Mouse (Mus musculus) cerebral cortex, adult 2 months (tissue): ENCODE measurements around the gene Vmn2r8.

Experiments
- WGBS: fragments of 180-500 bp; shearing (Covaris S2); methylation state at CpG from one replicate; pipeline ENCODE4 v1.1.7; 2018; 5-methylcytosine and 5-hydroxymethylcytosine counted together

Vmn2r8 gene

DNA sequence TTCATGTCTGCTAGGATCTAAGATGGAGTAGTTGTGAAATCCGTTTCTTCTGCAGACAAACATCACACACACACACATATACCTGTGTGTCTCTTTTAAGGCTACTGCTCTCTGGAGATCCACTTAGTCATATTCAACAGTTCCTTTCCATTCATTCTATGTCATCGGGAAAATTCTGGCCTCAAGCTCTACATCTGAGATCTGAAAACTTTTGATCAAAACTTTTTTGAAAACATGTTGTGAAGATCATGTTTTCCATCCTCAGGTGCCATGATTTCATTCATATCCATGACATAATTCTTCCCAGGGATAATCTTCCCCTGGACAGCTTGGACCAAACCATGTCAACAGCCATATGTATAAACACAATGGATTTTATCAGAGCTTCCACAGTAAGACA is at the start of gene Vmn2r8:
Gene Vmn2r8 (minus strand): TSS at position 101 of the 400 bp plus-strand sequence.
- 82% methylated on average over 2 of the region's 2 CpGs for WGBS

DNA sequence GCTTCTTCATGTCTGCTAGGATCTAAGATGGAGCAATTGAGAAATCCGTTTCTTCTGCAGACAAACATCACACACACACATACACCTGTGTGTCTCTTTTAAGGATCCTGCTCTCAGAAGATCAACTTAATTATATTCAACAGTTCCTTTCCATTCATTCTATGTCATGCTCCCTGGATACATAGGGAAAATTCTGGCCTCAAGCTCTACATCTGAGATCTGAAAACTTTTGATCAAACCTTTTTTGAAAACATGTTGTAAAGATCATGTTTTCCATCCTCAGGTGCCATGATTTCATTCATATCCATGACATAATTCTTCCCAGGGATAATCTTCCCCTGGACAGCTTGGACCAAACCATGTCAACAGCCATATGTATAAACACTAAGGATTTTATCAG is 43.9 kb upstream of the Vmn2r8 start, which contains the start of gene Vmn2r9:
Gene Vmn2r9 (minus strand): TSS at position 101 of the 400 bp plus-strand sequence.
- 68% methylated on average over 1 of the region's 1 CpGs for WGBS

DNA sequence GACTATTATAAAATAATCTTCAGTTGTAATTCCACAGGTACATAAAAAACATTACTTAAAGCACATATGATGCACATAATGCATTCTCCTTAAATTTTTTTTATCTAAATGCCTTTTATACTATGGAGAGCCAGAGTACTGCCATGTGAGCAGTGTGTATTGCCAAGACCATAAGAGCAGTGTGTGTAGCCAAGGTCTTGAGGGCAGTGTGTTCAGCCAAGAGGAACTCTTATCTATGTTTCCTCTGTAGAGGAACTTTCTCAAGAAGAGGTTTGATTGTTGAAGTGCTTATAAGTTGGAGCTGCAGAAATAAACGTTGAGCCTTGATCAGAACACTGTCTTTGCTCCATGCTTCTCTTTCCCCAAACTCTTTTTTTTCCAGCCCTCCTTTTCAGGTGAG is 40.8 kb upstream of the Vmn2r8 start:
- 54% methylated on average over 1 of the region's 1 CpGs for WGBS

DNA sequence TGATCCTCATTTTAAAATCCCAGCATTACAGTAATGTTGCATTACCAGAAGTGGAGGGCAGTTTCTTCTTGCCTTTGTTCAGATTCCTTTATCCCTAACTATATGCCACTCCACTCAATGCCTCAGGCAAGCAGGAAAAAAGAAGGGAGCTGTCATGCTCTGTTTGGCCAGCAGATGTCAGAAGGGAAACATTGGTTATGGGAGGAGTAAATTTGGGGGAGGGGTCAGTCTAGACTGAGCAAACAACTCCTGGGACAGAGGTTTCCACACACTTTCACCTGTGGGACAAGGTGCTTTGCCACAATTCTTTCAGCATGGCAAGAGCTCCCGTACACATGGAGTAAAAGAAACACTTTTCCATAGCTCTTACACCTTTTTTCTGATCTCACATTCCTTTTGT is 27.5 kb upstream of the Vmn2r8 start:
- 85% methylated on average over 1 of the region's 1 CpGs for WGBS

DNA sequence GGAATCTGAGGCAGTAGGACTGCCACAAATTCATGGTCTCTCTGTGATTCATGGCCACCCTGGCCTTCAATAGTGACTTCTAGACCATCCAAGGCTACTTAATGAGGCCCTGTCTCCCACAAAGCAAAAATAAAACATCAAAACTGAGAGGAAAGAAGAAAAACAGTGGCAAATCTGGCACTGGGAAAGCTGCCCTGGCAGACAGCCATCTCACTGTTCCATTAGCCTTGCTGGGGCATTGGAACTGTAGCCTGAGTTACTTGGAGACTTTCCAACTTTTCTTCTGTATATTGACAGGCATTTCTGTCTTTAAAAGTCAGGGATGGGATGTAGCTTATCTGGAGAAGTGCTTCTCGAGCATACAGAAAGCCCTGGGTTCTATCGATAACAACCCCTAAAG is 14.6 kb upstream of the Vmn2r8 start:
- WGBS = 75% methylated on average over 2 of the region's 2 CpGs

DNA sequence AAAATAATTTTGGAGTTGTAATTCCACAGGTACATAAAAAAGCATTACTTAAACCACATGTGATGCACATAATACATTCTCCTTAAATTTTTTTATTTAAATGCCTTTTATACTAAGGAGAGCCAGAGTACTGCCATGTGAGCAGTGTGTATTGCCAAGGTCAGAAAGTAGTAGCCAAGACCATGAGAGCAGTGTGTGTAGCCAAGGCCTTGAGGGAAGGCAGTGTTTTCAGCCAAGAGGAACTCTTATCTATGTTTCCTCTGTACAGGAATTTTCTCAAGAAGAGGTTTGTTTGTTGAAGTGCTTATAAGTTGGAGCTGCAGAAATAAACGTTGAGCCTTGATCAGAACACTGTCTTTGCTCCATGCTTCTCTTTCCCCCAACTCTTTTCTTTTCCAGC is 5.0 kb downstream of the Vmn2r8 start:
- WGBS = 36% methylated on average over 1 of the region's 1 CpGs

DNA sequence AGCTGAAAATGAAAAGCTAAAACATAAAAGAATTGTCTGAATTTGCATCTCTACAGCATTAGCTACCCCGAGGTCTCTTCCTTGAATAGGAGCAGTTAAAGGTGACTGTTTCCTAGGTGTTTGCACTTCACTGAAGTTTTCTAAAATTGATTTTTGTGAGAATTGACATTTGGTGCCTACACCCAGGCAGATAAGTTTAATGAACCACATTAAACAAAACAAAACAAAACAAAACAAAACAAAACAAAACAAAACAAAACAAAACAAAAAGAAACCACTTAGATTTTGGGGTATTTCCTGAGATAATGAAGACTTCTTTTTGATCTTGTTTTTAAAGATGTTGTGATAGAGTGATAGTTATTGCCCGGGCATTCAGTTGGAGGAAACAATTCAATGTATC is 13.4 kb downstream of the Vmn2r8 start, which contains the start of gene Tmed11:
Gene Tmed11 (minus strand): TSS at position 101 of the 400 bp plus-strand sequence.
- WGBS = 56% methylated on average over 2 of the region's 2 CpGs

DNA sequence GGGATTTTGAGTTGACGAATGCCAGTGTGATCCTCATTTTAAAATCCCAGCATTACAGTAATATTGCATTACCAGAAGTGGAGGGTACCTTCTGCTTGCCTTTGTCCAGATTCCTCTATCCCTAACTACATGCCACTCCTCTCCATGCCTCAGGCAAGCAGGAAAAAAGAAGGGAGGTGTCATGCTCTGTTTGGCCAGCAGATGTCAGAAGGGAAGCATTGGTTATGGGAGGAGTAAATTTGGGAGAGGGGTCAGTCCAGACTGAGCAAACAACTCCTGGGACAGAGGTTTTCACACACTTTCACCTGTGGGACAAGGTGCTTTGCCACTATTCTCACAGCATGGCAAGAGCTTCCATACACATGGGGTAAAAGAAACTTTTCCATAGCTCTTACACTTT is 18.3 kb downstream of the Vmn2r8 start:
- 38% methylated on average over 1 of the region's 1 CpGs for WGBS

DNA sequence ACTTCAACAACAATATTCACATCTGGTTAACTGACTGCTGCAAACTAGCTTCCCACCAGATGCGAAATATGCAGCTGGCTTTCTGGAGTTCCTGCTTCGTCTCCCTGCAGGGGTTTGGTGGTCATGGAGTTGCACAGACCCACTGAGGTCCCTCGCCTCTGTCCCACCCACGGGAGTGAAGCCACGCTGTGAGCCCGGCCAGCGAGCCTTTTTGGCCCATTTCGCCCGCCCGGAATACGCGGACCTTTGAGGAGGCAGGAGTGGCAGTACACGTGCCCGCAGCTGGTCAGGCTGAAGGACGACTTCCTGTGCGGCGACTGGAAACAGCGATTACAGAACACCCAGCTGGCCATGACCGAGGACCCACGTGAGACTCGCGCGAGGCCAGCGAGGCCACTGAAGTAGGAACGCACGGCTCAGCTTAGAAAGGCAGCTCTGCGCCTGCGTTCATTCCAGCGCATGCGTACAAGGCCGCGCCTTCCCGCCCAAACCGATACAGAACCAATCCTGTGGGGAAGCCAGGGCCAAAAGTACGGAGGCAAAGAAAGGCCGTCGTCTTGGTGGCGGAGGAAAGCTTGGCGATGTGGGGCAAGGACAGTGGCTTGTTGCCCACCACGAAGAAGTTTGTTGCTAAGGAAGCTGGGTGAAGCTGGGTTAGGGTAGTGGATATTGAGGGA is 33.9 kb downstream of the Vmn2r8 start, which contains the start of gene Rnf212:
Gene Rnf212 (minus strand): TSS at position 353 of the 677 bp plus-strand sequence.
- 75% methylated on average over 40 of the region's 40 CpGs for WGBS

DNA sequence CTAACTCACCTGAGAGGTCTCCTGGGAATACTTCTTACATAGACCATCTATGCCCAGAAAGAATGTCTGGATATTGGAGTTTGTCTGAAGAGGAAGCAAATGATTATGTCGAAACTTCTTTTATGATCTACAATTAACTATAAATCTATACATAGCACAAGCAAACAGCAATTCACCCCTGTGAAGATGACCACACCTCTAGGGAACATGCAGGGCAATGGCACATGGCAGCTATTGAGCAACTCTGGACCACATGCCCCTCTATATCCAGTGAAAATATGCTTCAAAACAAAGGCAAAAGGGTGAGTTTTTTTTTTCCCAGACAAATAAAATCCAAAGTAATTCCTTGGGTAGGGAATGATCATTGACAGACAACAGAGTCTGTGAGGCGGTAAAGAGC is 48.6 kb downstream of the Vmn2r8 start:
- WGBS = 85% methylated on average over 2 of the region's 2 CpGs

DNA sequence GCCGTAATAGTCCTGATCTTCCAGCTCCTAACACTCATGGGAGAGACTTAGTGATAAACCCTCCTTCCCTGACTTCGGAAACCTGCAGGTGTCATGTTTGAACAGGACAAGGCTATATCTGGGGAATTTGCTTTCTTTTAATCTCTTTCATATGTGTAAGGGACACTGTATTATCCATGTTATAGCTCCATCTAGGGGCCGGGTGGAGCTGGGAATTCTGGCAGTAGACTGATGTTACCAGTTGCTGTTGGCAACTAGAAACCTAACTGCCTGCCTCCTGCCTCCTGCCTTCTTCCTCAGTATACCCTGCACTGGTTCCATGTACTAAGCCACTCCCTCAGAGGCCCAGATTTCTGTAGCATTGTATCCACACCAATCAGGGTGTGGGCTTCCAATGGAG is 50.3 kb downstream of the Vmn2r8 start:
- 57% methylated on average over 3 of the region's 3 CpGs for WGBS

DNA sequence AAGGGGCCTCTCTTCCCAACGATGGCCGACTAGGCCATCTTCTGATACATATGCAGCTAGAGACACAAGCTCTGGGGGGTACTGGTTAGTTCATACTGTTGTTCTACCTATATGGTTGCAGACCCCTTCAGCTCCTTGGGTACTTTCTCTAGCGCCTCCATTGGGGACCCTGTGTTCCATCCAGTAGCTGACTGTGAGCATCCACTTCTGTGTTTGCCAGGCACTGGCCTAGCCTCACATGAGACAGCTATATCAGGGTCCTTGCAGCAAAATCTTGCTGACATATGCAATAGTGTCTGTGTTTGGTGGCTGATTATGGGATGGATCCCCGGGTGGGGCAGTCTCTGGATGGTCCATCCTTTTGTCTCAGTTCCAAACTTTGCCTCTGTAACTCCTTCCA is 57.4 kb downstream of the Vmn2r8 start:
- 82% methylated on average over 4 of the region's 4 CpGs for WGBS

DNA sequence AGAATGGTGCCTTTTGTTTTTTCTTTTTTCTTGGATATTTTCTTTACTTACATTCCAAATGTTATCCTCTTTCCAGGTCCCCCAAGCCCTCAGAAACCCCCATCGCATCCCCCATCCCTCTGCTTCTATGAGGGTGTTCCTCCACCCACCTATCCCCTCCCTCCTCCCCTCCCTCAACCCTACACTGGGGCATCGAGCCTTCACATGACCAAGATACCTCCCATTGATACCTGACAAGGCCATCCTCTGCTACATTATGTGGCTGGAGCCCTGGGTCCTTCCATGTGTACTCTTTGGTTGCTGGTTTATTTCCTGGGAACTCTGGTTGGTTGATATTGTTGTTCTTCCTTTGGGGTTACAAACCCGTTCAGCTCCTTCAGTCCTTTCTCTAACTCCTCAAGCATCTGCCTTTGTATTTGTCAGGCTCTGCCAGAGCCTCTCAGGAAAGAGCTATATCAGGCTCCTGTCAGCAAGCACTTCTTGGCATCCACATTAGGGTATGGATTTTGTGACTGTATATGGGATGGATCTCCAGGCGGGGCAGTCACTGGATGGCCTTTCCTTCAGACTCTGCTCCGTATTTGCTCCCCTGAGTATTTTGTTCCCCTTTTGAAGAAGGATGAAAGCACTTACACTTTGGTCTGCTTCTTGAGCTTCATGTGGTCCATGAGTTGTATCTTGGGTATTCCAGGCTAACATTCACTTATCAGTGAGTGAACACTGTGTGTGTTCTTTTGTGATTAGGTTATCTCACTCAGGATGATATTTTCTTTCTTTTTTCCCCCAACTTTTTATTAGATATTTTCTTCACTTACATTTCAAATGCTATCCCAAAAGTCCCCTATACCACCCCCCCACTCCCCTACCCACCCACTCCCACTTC is 58.1 kb downstream of the Vmn2r8 start:
- 83% methylated on average over 5 of the region's 5 CpGs for WGBS

DNA sequence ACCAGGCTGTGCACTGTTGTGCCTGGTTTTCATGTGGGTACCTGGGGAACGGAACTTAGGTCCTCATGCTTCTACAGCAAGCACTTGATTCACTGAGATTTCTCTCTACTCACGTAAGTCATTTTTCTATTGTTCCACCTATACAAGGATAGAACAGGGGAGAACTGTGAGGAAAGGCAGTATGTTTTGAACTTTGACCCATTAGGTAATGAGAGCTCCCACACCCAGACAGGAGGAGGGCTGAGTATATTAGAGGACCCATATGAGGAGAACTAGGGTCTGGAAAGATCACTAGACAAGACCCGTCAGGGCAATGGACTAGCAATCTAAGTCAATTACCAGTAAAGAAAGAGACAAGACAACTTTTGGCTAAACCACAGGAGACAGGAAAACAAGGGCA is 64.0 kb downstream of the Vmn2r8 start:
- 87% methylated on average over 3 of the region's 3 CpGs for WGBS

DNA sequence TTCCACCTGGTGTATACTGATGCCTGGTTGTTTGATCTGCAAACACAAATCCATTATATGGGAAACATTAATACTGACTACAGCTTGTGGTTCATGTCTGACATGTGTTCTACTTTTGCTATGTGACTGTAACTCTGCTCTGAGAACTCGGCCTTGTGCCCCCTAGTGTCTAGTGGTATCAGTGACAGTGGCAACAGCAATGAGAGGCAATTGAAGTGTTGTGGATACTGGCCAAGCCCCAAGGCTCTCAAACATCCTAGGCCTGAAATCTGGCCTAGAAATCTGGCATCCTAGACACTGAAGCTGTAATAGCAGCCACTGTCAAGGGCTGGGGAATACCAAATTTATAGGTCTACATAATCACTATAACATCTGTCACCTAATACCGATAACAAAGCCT is 64.8 kb downstream of the Vmn2r8 start:
- 64% methylated on average over 2 of the region's 2 CpGs for WGBS

DNA sequence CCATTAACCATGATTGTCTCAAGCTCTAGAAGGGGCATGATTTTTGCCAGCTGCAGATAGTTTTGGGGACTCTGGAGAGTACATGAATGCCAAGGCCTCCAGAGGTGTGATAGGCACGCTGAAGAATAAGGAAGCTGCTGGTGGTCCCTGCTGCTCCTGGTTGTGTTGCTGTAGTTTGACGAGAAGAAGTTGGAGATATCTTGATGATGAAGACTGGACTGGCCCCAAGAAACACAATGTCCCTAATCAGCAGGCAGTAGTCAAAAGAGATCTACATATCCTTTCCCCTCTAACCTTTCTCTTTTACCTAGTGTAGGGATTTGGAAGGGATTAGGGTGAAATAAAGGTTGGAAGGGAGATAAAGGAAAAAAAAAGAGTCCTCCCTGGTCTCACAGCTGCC is 66.1 kb downstream of the Vmn2r8 start:
- WGBS = 79% methylated on average over 2 of the region's 2 CpGs

DNA sequence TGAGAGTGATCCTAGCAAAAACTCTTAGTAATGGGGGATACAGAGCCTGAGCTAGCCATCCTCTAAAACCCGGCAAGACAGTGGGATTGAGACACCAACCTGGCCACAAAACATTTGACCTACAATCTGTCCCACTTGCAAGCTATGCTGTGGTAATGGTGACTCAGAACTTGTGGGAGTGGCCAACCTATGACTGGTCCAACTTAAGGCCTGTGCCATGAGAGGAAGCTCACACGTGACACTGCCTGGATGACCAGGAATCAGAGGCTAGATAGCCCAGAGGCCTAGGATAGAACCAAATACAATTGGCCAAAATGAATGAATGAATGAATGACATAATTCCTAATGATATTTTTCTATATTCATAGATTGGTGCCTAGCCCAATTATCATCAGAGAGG is 66.8 kb downstream of the Vmn2r8 start:
- WGBS = 89% methylated on average over 2 of the region's 2 CpGs
